Mouse (Mus musculus) embryonic facial prominence, embryonic 11.5 days (tissue): ENCODE measurements around the gene Olfr545. TPM values are rescaled to one million over a fixed set of nuclear protein-coding genes. Genes with fewer than 3 reads are reported as not detected.
"Not testable (repeated sequence)": the region's sequence is repeated elsewhere in the genome, so short reads cannot be mapped to it uniquely, and the experiment has no call there.

Experiments used
- ATAC-seq: fragments of 200-750 bp; cut with Nextera tagmentation; replicated peaks from 2 replicates; pipeline ENCODE4 v1.8.0; 2017; ENCODE audit warnings: low read depth; ENCODE audit not compliant: insufficient number of reproducible peaks, low FRiP score, low TSS enrichment
- DNase-seq: peaks from one replicate; pipeline ENCODE4 v3.0.0-alpha.2; 2015; ENCODE audit warnings: low spot score
- H3K27ac ChIP-seq: fragments of 300-500 bp; sonication (generic); replicated peaks from 2 replicates; pipeline ENCODE4 v1.5.1; 2014; ENCODE audit warnings: mild to moderate bottlenecking, low read depth, low read length, control low read depth
- H3K27me3 ChIP-seq: fragments of 300-500 bp; sonication (generic); 2 replicates; pipeline ENCODE4 v1.6.1; 2014; ENCODE audit warnings: mild to moderate bottlenecking, low read length, moderate library complexity, mixed read lengths; ENCODE audit not compliant: control insufficient read depth, insufficient read depth
- H3K36me3 ChIP-seq: fragments of 300-500 bp; sonication (generic); replicated peaks from 2 replicates; pipeline ENCODE4 v1.6.1; 2014; ENCODE audit warnings: low read depth, mild to moderate bottlenecking, low read length, moderate library complexity, mixed read lengths; ENCODE audit not compliant: control insufficient read depth, insufficient read depth
- H3K4me1 ChIP-seq: fragments of 300-500 bp; sonication (generic); 2 replicates; pipeline ENCODE4 v1.6.1; 2014; ENCODE audit warnings: low read length, mixed read lengths; ENCODE audit not compliant: control insufficient read depth, insufficient read depth
- H3K4me2 ChIP-seq: fragments of 300-500 bp; sonication (generic); 2 replicates; pipeline ENCODE4 v1.6.1; 2014; ENCODE audit warnings: low read depth, mild to moderate bottlenecking, control low read depth, low read length, moderate library complexity
- H3K4me3 ChIP-seq: fragments of 300-500 bp; sonication (generic); 2 replicates; pipeline ENCODE4 v1.5.1; 2014; ENCODE audit warnings: low read depth, low read length, control low read depth
- H3K9ac ChIP-seq: fragments of 300-500 bp; sonication (generic); replicated peaks from 2 replicates; pipeline ENCODE4 v1.6.1; 2014; ENCODE audit warnings: mild to moderate bottlenecking, control low read depth, low read length
- H3K9me3 ChIP-seq: fragments of 300-500 bp; sonication (generic); replicated peaks from 2 replicates; pipeline ENCODE4 v1.6.1; 2016; ENCODE audit warnings: mild to moderate bottlenecking, low read length, inconsistent platforms, mixed read lengths; ENCODE audit not compliant: control insufficient read depth
- WGBS: fragments of 180-500 bp; shearing (Covaris S2); extraction: QIAGEN DNeasy Blood & Tissue Kit; methylation state at CpG from one replicate; pipeline ENCODE4 v1.1.7; 2014; 5-methylcytosine and 5-hydroxymethylcytosine counted together
- polyA plus RNA-seq: library from polyadenylated mRNA; unstranded; fragments of >200 nt; fragmentation: Nextera tagmentation; extraction: Ambion mirVana; gene quantifications from 2 replicates; pipeline ENCODE4 v1.2.1, GENCODE M21; 2014

Gene Olfr545
- polyA plus RNA-seq, 1 experiment from 2014 or later, result not detected

GRCm38 (mm10) chr7:102488161-102488560 lies 11.2 kb downstream of the Olfr545 start, which contains the start of gene Olfr544:
Olfr544 (minus strand) TSS chr7:102488313.
- Histone ChIP-seq H3K9ac (no peak within 1 kb of the TSS), H3K4me3 (no peak within 1 kb of the TSS), H3K4me2 (no peak within 1 kb of the TSS), H3K27me3 (no peaks in the 10 kb centered on the region), H3K36me3 (no peaks in the 10 kb centered on the region), H3K27ac (no peak within 1 kb of the TSS), H3K4me1 (no peaks in the 10 kb centered on the region), H3K9me3 (no peaks in the 10 kb centered on the region)
- WGBS, result 50% methylated on average over 1 of the region's 1 CpGs
- no peak for ATAC-seq
- DNase-seq, result no peak

GRCm38 (mm10) chr7:102486105-102486504 lies 13.3 kb downstream of the Olfr545 start:
- ATAC-seq (no peak), DNase-seq (no peak)
- H3K9me3 ChIP-seq, result no peaks in the 10 kb centered on the region
- H3K4me3 ChIP-seq, result no peak overlapping the region
- H3K27ac ChIP-seq, result no peak overlapping the region
- H3K4me2 ChIP-seq, result no peak overlapping the region
- no peak overlapping the region for H3K9ac ChIP-seq
- 80% methylated on average over 1 of the region's 1 CpGs for WGBS
- no peaks in the 10 kb centered on the region for H3K27me3 ChIP-seq
- no peaks in the 10 kb centered on the region for H3K4me1 ChIP-seq
- H3K36me3 ChIP-seq, result no peaks in the 10 kb centered on the region

DNA sequence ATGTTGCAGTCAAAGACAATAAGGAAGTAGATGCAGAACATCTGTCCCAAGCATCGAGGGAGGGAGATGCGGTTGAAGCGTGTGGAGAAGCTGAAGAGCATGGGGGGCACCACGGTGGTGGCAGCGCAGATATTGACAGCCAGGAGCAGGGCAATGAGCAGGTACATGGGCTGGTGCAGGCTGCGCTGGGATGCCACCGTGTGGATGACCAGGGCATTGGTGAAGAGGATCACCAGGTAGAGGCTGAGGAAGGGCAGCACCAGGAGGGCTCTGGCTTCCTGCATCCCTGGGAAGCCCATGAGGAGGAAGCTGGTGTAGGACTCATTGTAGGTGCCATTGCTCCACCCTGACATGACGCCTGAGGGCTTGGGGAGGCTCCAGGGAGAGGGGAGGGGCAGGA lies 14.6 kb downstream of the Olfr545 start:
- H3K36me3 ChIP-seq, H3K9ac ChIP-seq: not testable (repeated sequence)

DNA sequence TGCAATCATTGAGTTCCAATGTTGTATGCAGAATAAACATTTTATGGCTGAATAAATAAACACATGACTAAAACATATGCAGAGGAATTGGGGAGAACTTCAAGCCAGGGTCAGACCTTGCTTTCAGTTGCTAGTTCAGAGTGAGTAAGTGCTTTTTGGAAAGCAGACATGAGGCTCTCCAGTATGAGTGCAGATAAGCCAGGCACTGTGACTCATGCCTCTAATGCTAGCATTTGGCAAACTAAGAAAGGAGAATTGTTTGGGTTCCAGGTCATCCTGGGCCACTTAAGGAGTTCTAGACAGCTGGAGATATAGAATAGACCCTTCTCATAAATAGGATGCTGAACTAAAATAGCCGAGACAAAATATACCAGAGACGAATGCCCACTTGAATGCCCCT lies 15.7 kb downstream of the Olfr545 start:
- 98% methylated on average over 2 of the region's 2 CpGs for WGBS
- H3K4me2 ChIP-seq, result no peak overlapping the region

More for the DNA sequence above, 14.6 kb downstream of the Olfr545 start:
- not testable (repeated sequence) for H3K4me2 ChIP-seq, H3K27me3 ChIP-seq, H3K4me3 ChIP-seq, DNase-seq, H3K27ac ChIP-seq, H3K9me3 ChIP-seq, H3K4me1 ChIP-seq
- WGBS, result 65% methylated on average over 6 of the region's 8 CpGs
- 0 out of 2 replicates have a peak, but pooled peaks have one; percentile 32 for ATAC-seq

DNA sequence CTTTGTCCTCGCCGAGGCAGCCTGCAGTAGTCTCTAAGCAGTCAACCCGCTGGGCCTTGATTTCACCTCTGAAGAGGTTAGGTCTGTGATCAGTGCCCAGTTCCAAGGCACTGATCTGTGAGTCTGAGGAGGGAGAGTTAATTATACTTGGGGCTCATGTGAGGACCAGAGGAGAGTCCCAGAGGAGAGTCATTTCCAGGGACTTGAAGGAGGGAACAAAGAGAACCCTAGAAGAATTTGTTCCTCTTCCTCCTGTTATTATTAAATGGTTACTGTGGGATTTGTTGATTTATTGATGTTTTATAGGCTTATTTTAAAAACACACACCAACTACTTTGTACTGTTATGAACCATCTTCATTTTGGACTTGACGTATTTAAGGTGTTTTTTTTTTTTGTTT lies 17.8 kb downstream of the Olfr545 start, which contains the start of gene Olfr543:
Olfr543 (minus strand) TSS at position 101 of the 400 bp plus-strand sequence.
- Histone ChIP-seq H3K36me3 (no peaks in the 10 kb centered on the region), H3K27me3 (no peaks in the 10 kb centered on the region), H3K27ac (no peak within 1 kb of the TSS), H3K4me3 (no peak within 1 kb of the TSS), H3K4me2 (no peak within 1 kb of the TSS), H3K4me1 (no peaks in the 10 kb centered on the region), H3K9me3 (no peaks in the 10 kb centered on the region), H3K9ac (no peak within 1 kb of the TSS)
- 89% methylated on average over 4 of the region's 4 CpGs for WGBS
- ATAC-seq, result no peak
- no peak for DNase-seq

More for the DNA sequence above, 15.7 kb downstream of the Olfr545 start:
- Histone ChIP-seq H3K9ac (no peak overlapping the region), H3K27me3 (no peaks in the 10 kb centered on the region), H3K4me1 (no peaks in the 10 kb centered on the region), H3K36me3 (no peaks in the 10 kb centered on the region), H3K27ac (no peak overlapping the region), H3K9me3 (no peaks in the 10 kb centered on the region), H3K4me3 (no peak overlapping the region)
- ATAC-seq (no peak), DNase-seq (no peak)

- ATAC-seq (no peak), DNase-seq (no peak)
- no peaks in the 10 kb centered on the region for H3K27me3 ChIP-seq
- WGBS, result 83% methylated on average over 4 of the region's 4 CpGs
- no peaks in the 10 kb centered on the region for H3K4me1 ChIP-seq
- H3K9me3 ChIP-seq, result no peaks in the 10 kb centered on the region
- H3K4me3 ChIP-seq, result no peak overlapping the region
- no peak overlapping the region for H3K4me2 ChIP-seq
- no peak overlapping the region for H3K9ac ChIP-seq
- H3K27ac ChIP-seq, result no peak overlapping the region
- no peaks in the 10 kb centered on the region for H3K36me3 ChIP-seq
Observed at GRCm38 (mm10) chr7:102480821-102481220, 18.6 kb downstream of the Olfr545 start.

- DNase-seq (no peak), ATAC-seq (no peak)
- no peaks in the 10 kb centered on the region for H3K9me3 ChIP-seq
- 86% methylated on average over 5 of the region's 5 CpGs for WGBS
- H3K4me1 ChIP-seq, result no peaks in the 10 kb centered on the region
- H3K27ac ChIP-seq, result no peak overlapping the region
- H3K36me3 ChIP-seq, result no peaks in the 10 kb centered on the region
- no peak overlapping the region for H3K4me2 ChIP-seq
- H3K27me3 ChIP-seq, result no peaks in the 10 kb centered on the region
- no peak overlapping the region for H3K9ac ChIP-seq
- no peak overlapping the region for H3K4me3 ChIP-seq
Observed at GRCm38 (mm10) chr7:102479368-102480078, 19.9 kb downstream of the Olfr545 start.

DNA sequence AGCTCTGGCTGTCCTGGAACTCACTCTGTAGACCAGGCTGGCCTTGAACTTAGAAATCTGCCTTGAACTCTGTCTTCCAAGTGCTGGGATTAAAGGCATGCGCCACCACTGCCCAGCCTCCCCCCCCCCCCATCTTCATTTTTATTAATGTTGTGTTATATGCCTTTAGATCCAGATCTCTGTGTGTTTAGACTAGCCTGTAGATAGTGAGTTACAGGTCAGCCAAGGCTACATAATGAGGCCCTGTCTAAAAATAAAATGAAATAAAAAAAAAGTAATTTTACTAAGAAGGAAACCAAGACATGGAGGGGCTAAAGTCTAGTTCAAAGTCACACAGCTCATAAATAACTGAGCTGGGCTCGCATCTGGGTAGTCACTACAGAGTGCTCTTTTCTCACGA lies 20.4 kb downstream of the Olfr545 start:
- no peaks in the 10 kb centered on the region for H3K9me3 ChIP-seq
- no peaks in the 10 kb centered on the region for H3K27me3 ChIP-seq
- DNase-seq (no peak), ATAC-seq (no peak)
- no peak overlapping the region for H3K9ac ChIP-seq
- H3K4me2 ChIP-seq, result no peak overlapping the region
- WGBS, result 83% methylated on average over 3 of the region's 3 CpGs
- H3K4me1 ChIP-seq, result no peaks in the 10 kb centered on the region
- no peak overlapping the region for H3K27ac ChIP-seq
- H3K36me3 ChIP-seq, result no peaks in the 10 kb centered on the region
- H3K4me3 ChIP-seq, result no peak overlapping the region
